Mouse (Mus musculus) ES-CJ7 (cell line): ENCODE measurements at regions not wholly inside any gene's neighbourhood (a gene's known extent, or its start where the extent isn't known, plus 50 kb on each side); places are given as distances from the start of the nearest gene placed in this dataset.

ENCODE experiments used
- DNase-seq: peaks from one replicate; pipeline ENCODE4 v3.0.0; 2011; ENCODE audit warnings: low read depth, low spot score

- no peak for DNase-seq
These were observed 113.3 kb upstream of the Rmdn2 start for GRCm38 (mm10) chr17:79498321-79498720.

- no peak for DNase-seq
These were observed 110.6 kb upstream of the Rmdn2 start for GRCm38 (mm10) chr17:79501031-79501474.

GRCm38 (mm10) chr17:79501926-79502325, 109.7 kb upstream of the Rmdn2 start:
- DNase-seq: no peak

- no peak for DNase-seq
These were observed 108.6 kb upstream of the Rmdn2 start for GRCm38 (mm10) chr17:79503037-79503436.

GRCm38 (mm10) chr17:79504209-79504608, 107.5 kb upstream of the Rmdn2 start:
- DNase-seq: no peak

- no peak for DNase-seq
These were observed 106.1 kb upstream of the Rmdn2 start for GRCm38 (mm10) chr17:79505565-79505964.

- no peak for DNase-seq
These were observed 102.4 kb upstream of the Rmdn2 start for GRCm38 (mm10) chr17:79509281-79509680.

- no peak for DNase-seq
These were observed 101.5 kb upstream of the Rmdn2 start for GRCm38 (mm10) chr17:79509957-79510710.

GRCm38 (mm10) chr17:79511218-79511617, 100.4 kb upstream of the Rmdn2 start:
- DNase-seq: no peak

- no peak for DNase-seq
These were observed 97.6 kb upstream of the Rmdn2 start for GRCm38 (mm10) chr17:79514076-79514475.

- peak; percentile 67 for DNase-seq
These were observed 93.5 kb upstream of the Rmdn2 start for GRCm38 (mm10) chr17:79518185-79518584.

GRCm38 (mm10) chr17:79518696-79519095, 93.0 kb upstream of the Rmdn2 start:
- DNase-seq: no peak

- DNase-seq: no peak
These were observed 92.3 kb upstream of the Rmdn2 start for GRCm38 (mm10) chr17:79519356-79519755.

- DNase-seq: no peak
These were observed 91.4 kb upstream of the Rmdn2 start for GRCm38 (mm10) chr17:79520283-79520682.

- DNase-seq: no peak
These were observed 90.0 kb upstream of the Rmdn2 start for GRCm38 (mm10) chr17:79521691-79522090.

GRCm38 (mm10) chr17:79523230-79523629, 88.4 kb upstream of the Rmdn2 start:
- no peak for DNase-seq

GRCm38 (mm10) chr17:79527391-79527790, 84.3 kb upstream of the Rmdn2 start:
- no peak for DNase-seq

GRCm38 (mm10) chr17:79536549-79536948, 75.1 kb upstream of the Rmdn2 start:
- no peak for DNase-seq

- no peak for DNase-seq
These were observed 72.9 kb upstream of the Rmdn2 start for GRCm38 (mm10) chr17:79538789-79539188.

GRCm38 (mm10) chr17:79540038-79540437, 71.6 kb upstream of the Rmdn2 start:
- DNase-seq: no peak

GRCm38 (mm10) chr17:79540511-79540910, 71.2 kb upstream of the Rmdn2 start:
- DNase-seq: no peak

- no peak for DNase-seq
These were observed 67.6 kb upstream of the Rmdn2 start for GRCm38 (mm10) chr17:79543907-79544522.

- DNase-seq: no peak
These were observed 65.8 kb upstream of the Rmdn2 start for GRCm38 (mm10) chr17:79545878-79546277.
